Mouse (Mus musculus) E14TG2a.4 (cell line): Measurements from ENCODE around the gene Foxp4.

Experiments
- H3K27me3 ChIP-seq: 2 replicates; pipeline ENCODE4 v1.6.1; 2014; ENCODE audit warnings: low read length, control low read depth; ENCODE audit not compliant: insufficient read depth
- H3K36me3 ChIP-seq: 2 replicates; pipeline ENCODE4 v1.6.1; 2014; ENCODE audit warnings: low read length, control low read depth; ENCODE audit not compliant: insufficient read depth
- H3K4me1 ChIP-seq: replicated peaks from 2 replicates; pipeline ENCODE4 v1.6.1; 2014; ENCODE audit warnings: low read depth, low read length, control low read depth
- H3K4me3 ChIP-seq: replicated peaks from 2 replicates; pipeline ENCODE4 v1.5.1; 2014; ENCODE audit warnings: mild to moderate bottlenecking, low read length
- H3K9me3 ChIP-seq: 2 replicates; pipeline ENCODE4 v1.6.1; 2014; ENCODE audit warnings: low read length, control low read depth
- CTCF ChIP-seq: conservative IDR thresholded peaks from 2 replicates; pipeline ENCODE4 v1.5.1; 2014; ENCODE audit warnings: low read length
- NANOG ChIP-seq: IDR thresholded peaks from 2 replicates; pipeline ENCODE4 v1.6.1; 2014; ENCODE audit warnings: borderline replicate concordance, low read length, mixed read lengths
- POU5F1 ChIP-seq: IDR thresholded peaks from 2 replicates; pipeline ENCODE4 v1.6.1; 2014; ENCODE audit warnings: low read length, borderline replicate concordance

Foxp4 gene

GRCm38 (mm10) chr17:47889727-47890126 is 34.7 kb downstream of the Foxp4 start:
- H3K9me3 ChIP-seq: no peaks in the 10 kb centered on the region
- peaks cover 81% of the 10 kb centered on the region for H3K4me1 ChIP-seq
- H3K27me3 ChIP-seq: no peaks in the 10 kb centered on the region
- TF ChIP-seq NANOG: no peak
- no peak for TF ChIP-seq POU5F1
- TF ChIP-seq CTCF: no peak
- peaks cover 65% of the 10 kb centered on the region for H3K36me3 ChIP-seq
- H3K4me3 ChIP-seq: peak overlapping the region; percentile 48

GRCm38 (mm10) chr17:47889267-47889666 is 35.2 kb downstream of the Foxp4 start:
- H3K36me3 ChIP-seq: peaks cover 65% of the 10 kb centered on the region
- TF ChIP-seq CTCF (no peak), NANOG (no peak), POU5F1 (no peak)
- no peaks in the 10 kb centered on the region for H3K27me3 ChIP-seq
- H3K9me3 ChIP-seq: no peaks in the 10 kb centered on the region
- peaks cover 77% of the 10 kb centered on the region for H3K4me1 ChIP-seq
- peak overlapping the region; percentile 48 for H3K4me3 ChIP-seq

GRCm38 (mm10) chr17:47888641-47889040 is 35.8 kb downstream of the Foxp4 start:
- Histone ChIP-seq H3K36me3 (peaks cover 65% of the 10 kb centered on the region), H3K9me3 (no peaks in the 10 kb centered on the region), H3K4me1 (peaks cover 77% of the 10 kb centered on the region), H3K4me3 (peak overlapping the region; percentile 48), H3K27me3 (no peaks in the 10 kb centered on the region)
- TF ChIP-seq POU5F1 (no peak), NANOG (no peak), CTCF (no peak)

GRCm38 (mm10) chr17:47888155-47888455 is 36.3 kb downstream of the Foxp4 start:
- TF ChIP-seq NANOG: no peak
- TF ChIP-seq CTCF: no peak
- TF ChIP-seq POU5F1: no peak
- Histone ChIP-seq H3K9me3 (no peaks in the 10 kb centered on the region), H3K4me3 (peak overlapping the region; percentile 59; the same call in 1 of the 2 replicates), H3K4me1 (peaks cover 78% of the 10 kb centered on the region), H3K27me3 (no peaks in the 10 kb centered on the region), H3K36me3 (peaks cover 64% of the 10 kb centered on the region)

- peaks cover 83% of the 10 kb centered on the region for H3K4me1 ChIP-seq
- TF ChIP-seq NANOG (no peak), CTCF (no peak), POU5F1 (no peak)
- H3K27me3 ChIP-seq: no peaks in the 10 kb centered on the region
- H3K36me3 ChIP-seq: peaks cover 64% of the 10 kb centered on the region
- no peaks in the 10 kb centered on the region for H3K9me3 ChIP-seq
- peak overlapping the region; percentile 59 for H3K4me3 ChIP-seq
Observed at GRCm38 (mm10) chr17:47887381-47888154, 36.9 kb downstream of the Foxp4 start.

GRCm38 (mm10) chr17:47883099-47883498 is 41.3 kb downstream of the Foxp4 start:
- H3K4me3 ChIP-seq: no peak overlapping the region
- peaks cover 89% of the 10 kb centered on the region for H3K4me1 ChIP-seq
- TF ChIP-seq CTCF (no peak), POU5F1 (no peak), NANOG (no peak)
- no peaks in the 10 kb centered on the region; the same call in none of the 2 replicates for H3K27me3 ChIP-seq
- no peaks in the 10 kb centered on the region for H3K9me3 ChIP-seq
- peaks cover 88% of the 10 kb centered on the region for H3K36me3 ChIP-seq

GRCm38 (mm10) chr17:47881330-47881729 is 43.1 kb downstream of the Foxp4 start:
- Histone ChIP-seq H3K27me3 (no peaks in the 10 kb centered on the region; the same call in none of the 2 replicates), H3K36me3 (peaks cover 87% of the 10 kb centered on the region), H3K4me3 (no peak overlapping the region), H3K4me1 (peaks cover 94% of the 10 kb centered on the region), H3K9me3 (no peaks in the 10 kb centered on the region)
- TF ChIP-seq POU5F1 (no peak), CTCF (no peak), NANOG (no peak)

GRCm38 (mm10) chr17:47879207-47879606 is 45.2 kb downstream of the Foxp4 start:
- H3K27me3 ChIP-seq: no peaks in the 10 kb centered on the region; the same call in none of the 2 replicates
- H3K4me1 ChIP-seq: peaks cover 97% of the 10 kb centered on the region
- TF ChIP-seq POU5F1 (no peak), CTCF (no peak), NANOG (no peak)
- H3K36me3 ChIP-seq: peaks cover 82% of the 10 kb centered on the region
- H3K9me3 ChIP-seq: no peaks in the 10 kb centered on the region
- 0 out of 2 replicates have a peak overlapping the region, but pooled peaks have one; percentile 55 for H3K4me3 ChIP-seq
